Mouse (Mus musculus) liver, adult 2 months (tissue): ENCODE data around the gene Ldb2.

Source experiments
- CTCF ChIP-seq: fragments of 200-500 bp; IDR thresholded peaks from 2 replicates; pipeline ENCODE4 v1.5.1; 2011; ENCODE audit warnings: low read depth, low read length, control low read depth
- POLR2A ChIP-seq: fragments of 200-500 bp; IDR thresholded peaks from 2 replicates; pipeline ENCODE4 v1.6.1; 2011; ENCODE audit warnings: low read length, control low read depth; ENCODE audit not compliant: insufficient read depth; ENCODE audit errors: extremely low read depth

DNA sequence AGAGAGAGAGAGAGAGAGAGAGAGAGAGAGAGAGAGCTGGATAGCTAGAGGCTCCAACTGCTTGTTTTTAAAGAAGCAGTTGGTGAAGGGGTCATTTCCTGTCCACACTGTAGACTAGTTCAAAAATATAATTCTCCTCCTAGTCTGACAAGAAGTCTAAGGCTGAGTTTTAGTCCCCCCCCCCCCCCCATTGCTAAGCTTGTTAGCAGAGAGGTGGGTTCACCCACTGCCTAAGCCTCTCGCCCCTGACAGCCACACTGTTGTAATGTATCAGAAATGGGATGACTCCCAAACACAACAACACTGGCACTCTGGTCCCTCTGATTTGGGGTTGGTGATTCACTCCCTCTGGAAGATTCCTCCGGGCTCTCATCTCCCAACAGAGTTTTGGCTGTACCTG lies 381 bp upstream of the Ldb2 start:
- no peak for TF ChIP-seq CTCF
- TF ChIP-seq POLR2A = no peak
